Mouse (Mus musculus): ENCODE results near the gene Dppa2. TPM values are rescaled to one million over a fixed set of nuclear protein-coding genes. Genes with fewer than 3 reads are reported as not detected.

The Dppa2 gene
- polyA plus RNA-seq, 1 experiment from 2014 or later, result not detected

GRCm38 (mm10) chr16:48323602-48324345 is 20.1 kb downstream of the Dppa2 start:
- ATAC-seq (ENCODE audit: low FRiP score, low TSS enrichment), result no peak
- H3K4me3 ChIP-seq (replicated peaks; ENCODE audit: low read depth, low read length), result no peak overlapping the region
- WGBS, result 84% methylated on average over 8 of the region's 8 CpGs

DNA sequence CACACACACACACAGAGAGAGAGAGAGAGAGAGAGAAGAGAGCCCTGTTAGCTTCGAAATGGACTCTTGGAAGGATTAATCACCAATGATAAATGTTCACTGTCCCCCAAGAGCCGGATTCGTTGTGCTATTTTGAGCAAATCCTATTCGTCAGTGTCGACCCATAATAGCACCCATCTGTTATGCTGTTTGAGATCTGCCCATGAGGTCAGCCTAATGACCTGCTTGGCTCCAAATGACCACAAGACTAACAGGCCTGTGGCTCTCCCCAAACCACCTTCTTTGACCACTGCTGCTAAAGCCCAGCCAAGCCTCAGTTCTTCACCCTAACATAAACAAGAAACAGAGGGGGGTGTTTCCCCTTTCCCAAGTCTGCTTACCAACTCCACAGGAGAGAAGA is 23.2 kb downstream of the Dppa2 start:
- Histone ChIP-seq H3K27me3 (ENCODE audit: control insufficient read depth, insufficient read depth, low read length) (no peaks in the 10 kb centered on the region), H3K4me3 (replicated peaks; ENCODE audit: low read depth, low read length) (no peak overlapping the region), H3K9ac (replicated peaks; ENCODE audit: low read length) (no peak overlapping the region), H3K4me2 (ENCODE audit: low read length) (no peak overlapping the region), H3K4me1 (ENCODE audit: control insufficient read depth, insufficient read depth, low read length) (no peaks in the 10 kb centered on the region), H3K27ac (replicated peaks; ENCODE audit: low read depth, low read length) (no peak overlapping the region), H3K36me3 (ENCODE audit: control insufficient read depth, insufficient read depth, low read length) (no peaks in the 10 kb centered on the region), H3K9me3 (ENCODE audit: control insufficient read depth, low read length) (no peaks in the 10 kb centered on the region)
- WGBS, result 74% methylated on average over 5 of the region's 5 CpGs
- no peak for ATAC-seq (ENCODE audit: low FRiP score, low TSS enrichment)
- DNase-seq, result no peak

More at GRCm38 (mm10) chr16:48323602-48324345, 20.1 kb downstream of the Dppa2 start:
- Histone ChIP-seq H3K9ac (replicated peaks; ENCODE audit: low read length) (no peak overlapping the region), H3K4me2 (ENCODE audit: low read length) (no peak overlapping the region), H3K9me3 (ENCODE audit: control insufficient read depth, low read length) (no peaks in the 10 kb centered on the region), H3K27ac (replicated peaks; ENCODE audit: low read depth, low read length) (no peak overlapping the region), H3K27me3 (ENCODE audit: control insufficient read depth, insufficient read depth, low read length) (no peaks in the 10 kb centered on the region), H3K36me3 (ENCODE audit: control insufficient read depth, insufficient read depth, low read length) (no peaks in the 10 kb centered on the region), H3K4me1 (ENCODE audit: control insufficient read depth, insufficient read depth, low read length) (no peaks in the 10 kb centered on the region)
- DNase-seq, result no peak

GRCm38 (mm10) chr16:48328420-48328819 is 24.7 kb downstream of the Dppa2 start:
- 90% methylated on average over 2 of the region's 2 CpGs for WGBS
- no peak overlapping the region for H3K9ac ChIP-seq (replicated peaks; ENCODE audit: low read length)
- DNase-seq (no peak), ATAC-seq (ENCODE audit: low FRiP score, low TSS enrichment) (no peak)
- H3K4me2 ChIP-seq (ENCODE audit: low read length), result no peak overlapping the region
- no peaks in the 10 kb centered on the region for H3K27me3 ChIP-seq (ENCODE audit: control insufficient read depth, insufficient read depth, low read length)
- no peak overlapping the region for H3K27ac ChIP-seq (replicated peaks; ENCODE audit: low read depth, low read length)
- no peaks in the 10 kb centered on the region for H3K4me1 ChIP-seq (ENCODE audit: control insufficient read depth, insufficient read depth, low read length)
- no peaks in the 10 kb centered on the region for H3K9me3 ChIP-seq (ENCODE audit: control insufficient read depth, low read length)
- no peak overlapping the region for H3K4me3 ChIP-seq (replicated peaks; ENCODE audit: low read depth, low read length)
- H3K36me3 ChIP-seq (ENCODE audit: control insufficient read depth, insufficient read depth, low read length), result no peaks in the 10 kb centered on the region

DNA sequence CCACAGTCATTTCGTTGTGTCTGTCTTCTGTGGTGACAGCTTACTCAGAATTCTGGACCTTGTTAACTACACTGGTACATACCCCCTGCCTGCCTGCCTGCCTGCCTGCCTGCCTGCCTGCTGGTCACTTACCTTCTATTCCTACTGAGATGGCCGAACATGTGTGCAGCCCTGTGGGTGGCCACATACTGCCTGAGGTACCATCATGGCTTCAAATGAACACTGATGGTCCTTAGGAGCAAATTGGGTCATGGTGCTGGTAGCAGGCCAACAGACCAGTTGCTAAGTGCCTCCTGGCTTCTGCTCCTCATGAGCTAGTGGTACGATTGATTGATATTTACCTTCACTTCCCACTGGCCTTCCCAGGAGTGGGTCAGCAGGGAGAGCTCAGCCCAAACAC is 28.1 kb downstream of the Dppa2 start:
- Histone ChIP-seq H3K4me2 (ENCODE audit: low read length) (no peak overlapping the region), H3K9ac (replicated peaks; ENCODE audit: low read length) (no peak overlapping the region), H3K27ac (replicated peaks; ENCODE audit: low read depth, low read length) (no peak overlapping the region), H3K36me3 (ENCODE audit: control insufficient read depth, insufficient read depth, low read length) (no peaks in the 10 kb centered on the region), H3K9me3 (ENCODE audit: control insufficient read depth, low read length) (no peaks in the 10 kb centered on the region), H3K4me3 (replicated peaks; ENCODE audit: low read depth, low read length) (no peak overlapping the region), H3K4me1 (ENCODE audit: control insufficient read depth, insufficient read depth, low read length) (no peaks in the 10 kb centered on the region), H3K27me3 (ENCODE audit: control insufficient read depth, insufficient read depth, low read length) (no peaks in the 10 kb centered on the region)
- 83% methylated on average over 3 of the region's 3 CpGs for WGBS
- ATAC-seq (ENCODE audit: low FRiP score, low TSS enrichment) (no peak), DNase-seq (no peak)

DNA sequence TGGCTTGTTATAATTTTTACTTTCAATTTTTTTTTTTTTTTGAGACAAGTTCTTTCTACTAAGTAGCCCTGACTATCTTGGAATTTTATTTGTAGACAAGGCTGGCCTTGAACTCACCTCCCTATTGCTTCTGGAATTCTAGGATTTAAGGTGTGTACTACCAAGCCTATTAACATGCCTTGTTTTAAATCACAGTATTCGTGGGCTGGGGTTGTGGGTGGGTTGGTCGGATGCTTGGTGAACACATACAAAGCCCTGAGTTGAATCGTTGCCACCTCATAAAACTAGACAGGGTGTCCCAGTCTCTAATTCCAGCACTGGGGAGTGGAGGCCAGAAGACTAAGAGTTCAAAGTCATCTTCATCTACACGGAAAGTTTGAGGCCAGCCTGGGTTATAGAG is 31.6 kb downstream of the Dppa2 start:
- no peak for DNase-seq
- no peaks in the 10 kb centered on the region for H3K36me3 ChIP-seq (ENCODE audit: control insufficient read depth, insufficient read depth, low read length)
- WGBS, result 90% methylated on average over 4 of the region's 4 CpGs
- no peaks in the 10 kb centered on the region for H3K9me3 ChIP-seq (ENCODE audit: control insufficient read depth, low read length)
- H3K4me2 ChIP-seq (ENCODE audit: low read length), result no peak overlapping the region
- no peaks in the 10 kb centered on the region for H3K27me3 ChIP-seq (ENCODE audit: control insufficient read depth, insufficient read depth, low read length)
- no peak overlapping the region for H3K9ac ChIP-seq (replicated peaks; ENCODE audit: low read length)
- no peak overlapping the region for H3K27ac ChIP-seq (replicated peaks; ENCODE audit: low read depth, low read length)
- no peak overlapping the region for H3K4me3 ChIP-seq (replicated peaks; ENCODE audit: low read depth, low read length)
- no peak for ATAC-seq (ENCODE audit: low FRiP score, low TSS enrichment)
- no peaks in the 10 kb centered on the region for H3K4me1 ChIP-seq (ENCODE audit: control insufficient read depth, insufficient read depth, low read length)

DNA sequence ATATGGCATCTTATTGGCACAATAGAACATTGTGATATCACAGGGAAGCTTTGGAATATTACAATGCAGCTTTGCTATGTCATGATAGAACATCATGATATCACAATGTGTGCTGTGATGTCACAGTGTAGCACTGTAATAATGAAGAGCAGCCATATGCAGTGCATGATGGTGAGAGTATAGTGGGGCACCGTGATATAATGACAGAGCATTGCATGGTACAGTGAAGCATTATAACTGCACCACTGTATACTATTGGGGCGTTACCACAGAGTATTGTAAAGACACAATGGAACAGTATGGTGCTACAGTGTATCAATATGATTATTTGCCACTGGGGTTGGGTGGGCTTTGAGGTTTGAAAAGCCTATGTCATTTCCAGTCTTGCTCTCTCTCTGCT is 40.5 kb downstream of the Dppa2 start:
- no peak for ATAC-seq (ENCODE audit: low FRiP score, low TSS enrichment)
- no peaks in the 10 kb centered on the region for H3K4me1 ChIP-seq (ENCODE audit: control insufficient read depth, insufficient read depth, low read length)
- no peaks in the 10 kb centered on the region for H3K27me3 ChIP-seq (ENCODE audit: control insufficient read depth, insufficient read depth, low read length)
- no peak overlapping the region for H3K4me3 ChIP-seq (replicated peaks; ENCODE audit: low read depth, low read length)
- no peaks in the 10 kb centered on the region for H3K9me3 ChIP-seq (ENCODE audit: control insufficient read depth, low read length)
- H3K27ac ChIP-seq (replicated peaks; ENCODE audit: low read depth, low read length), result no peak overlapping the region
- H3K36me3 ChIP-seq (ENCODE audit: control insufficient read depth, insufficient read depth, low read length), result no peaks in the 10 kb centered on the region
- DNase-seq, result no peak
- WGBS, result 90% methylated on average over 2 of the region's 2 CpGs
- H3K4me2 ChIP-seq (ENCODE audit: low read length), result no peak overlapping the region
- H3K9ac ChIP-seq (replicated peaks; ENCODE audit: low read length), result no peak overlapping the region

DNA sequence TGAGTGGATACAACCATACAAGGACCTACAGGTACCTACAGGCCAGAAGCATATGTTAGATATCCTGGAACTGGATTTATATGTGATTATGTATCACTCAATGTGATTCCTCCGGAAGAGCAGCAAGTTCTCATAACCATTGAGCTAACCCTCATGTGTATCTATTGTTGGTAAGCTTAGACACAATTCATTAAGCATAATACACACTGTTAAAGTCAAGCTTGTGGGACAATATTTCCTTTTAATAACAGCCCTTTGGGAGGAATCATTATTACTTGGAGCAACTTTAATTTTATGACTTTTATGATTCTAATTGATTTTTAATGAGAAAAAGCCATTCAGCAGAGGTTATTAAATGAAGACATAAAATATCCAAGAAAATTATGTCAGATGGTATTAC is 43.5 kb downstream of the Dppa2 start:
- Histone ChIP-seq H3K9me3 (ENCODE audit: control insufficient read depth, low read length) (no peaks in the 10 kb centered on the region), H3K4me3 (replicated peaks; ENCODE audit: low read depth, low read length) (no peak overlapping the region), H3K4me1 (ENCODE audit: control insufficient read depth, insufficient read depth, low read length) (no peaks in the 10 kb centered on the region), H3K36me3 (ENCODE audit: control insufficient read depth, insufficient read depth, low read length) (no peaks in the 10 kb centered on the region), H3K9ac (replicated peaks; ENCODE audit: low read length) (no peak overlapping the region), H3K4me2 (ENCODE audit: low read length) (no peak overlapping the region), H3K27ac (replicated peaks; ENCODE audit: low read depth, low read length) (no peak overlapping the region), H3K27me3 (ENCODE audit: control insufficient read depth, insufficient read depth, low read length) (no peaks in the 10 kb centered on the region)
- no peak for DNase-seq
- WGBS, result 88% methylated on average over 1 of the region's 1 CpGs
- no peak for ATAC-seq (ENCODE audit: low FRiP score, low TSS enrichment)

DNA sequence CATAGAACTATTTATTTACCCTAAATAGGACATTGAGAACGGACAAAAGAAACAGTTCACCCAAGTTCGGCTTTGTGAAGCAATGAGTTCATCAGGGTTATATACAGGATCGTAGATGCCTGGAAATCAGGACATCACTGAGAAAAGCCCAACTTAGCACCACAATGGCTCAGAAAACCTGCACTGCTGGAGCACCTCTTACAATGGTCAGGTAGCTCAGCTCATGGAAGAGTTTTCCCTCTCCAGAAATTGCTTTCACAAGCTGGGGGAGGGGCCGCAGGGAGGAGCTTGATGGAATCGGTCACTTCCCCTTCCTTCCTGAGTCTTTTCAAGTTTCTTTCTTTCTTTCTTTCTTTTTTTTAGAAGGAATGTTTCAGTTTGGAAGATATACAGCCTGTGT is 52.0 kb downstream of the Dppa2 start:
- H3K4me1 ChIP-seq (ENCODE audit: control insufficient read depth, insufficient read depth, low read length), result no peaks in the 10 kb centered on the region
- H3K27me3 ChIP-seq (ENCODE audit: control insufficient read depth, insufficient read depth, low read length), result no peaks in the 10 kb centered on the region
- H3K4me2 ChIP-seq (ENCODE audit: low read length), result no peak overlapping the region
- no peak overlapping the region for H3K27ac ChIP-seq (replicated peaks; ENCODE audit: low read depth, low read length)
- no peak overlapping the region for H3K4me3 ChIP-seq (replicated peaks; ENCODE audit: low read depth, low read length)
- DNase-seq, result no peak
- H3K9me3 ChIP-seq (ENCODE audit: control insufficient read depth, low read length), result peaks cover 3% of the 10 kb centered on the region; the same call in 1 of the 2 replicates
- no peak for ATAC-seq (ENCODE audit: low FRiP score, low TSS enrichment)
- 88% methylated on average over 5 of the region's 5 CpGs for WGBS
- H3K9ac ChIP-seq (replicated peaks; ENCODE audit: low read length), result no peak overlapping the region
- H3K36me3 ChIP-seq (ENCODE audit: control insufficient read depth, insufficient read depth, low read length), result no peaks in the 10 kb centered on the region

GRCm38 (mm10) chr16:48356417-48356816 is 52.7 kb downstream of the Dppa2 start:
- WGBS, result 97% methylated on average over 1 of the region's 1 CpGs
- Histone ChIP-seq H3K9ac (replicated peaks; ENCODE audit: low read length) (no peak overlapping the region), H3K4me2 (ENCODE audit: low read length) (no peak overlapping the region), H3K9me3 (ENCODE audit: control insufficient read depth, low read length) (peaks cover 3% of the 10 kb centered on the region; the same call in 1 of the 2 replicates), H3K27me3 (ENCODE audit: control insufficient read depth, insufficient read depth, low read length) (no peaks in the 10 kb centered on the region), H3K27ac (replicated peaks; ENCODE audit: low read depth, low read length) (no peak overlapping the region), H3K4me3 (replicated peaks; ENCODE audit: low read depth, low read length) (no peak overlapping the region), H3K36me3 (ENCODE audit: control insufficient read depth, insufficient read depth, low read length) (no peaks in the 10 kb centered on the region), H3K4me1 (ENCODE audit: control insufficient read depth, insufficient read depth, low read length) (no peaks in the 10 kb centered on the region)
- ATAC-seq (ENCODE audit: low FRiP score, low TSS enrichment) (no peak), DNase-seq (no peak)

All from midbrain, embryonic 14.5 days (tissue).